Comparison of ENCODE assay signal across 15 mouse cellular contexts in genomic region chr11:107900470-107900869, GRCm38 (mm10). TPM values are rescaled to one million over a fixed set of nuclear protein-coding genes. Genes with fewer than 3 reads are reported as not detected.
DNase-seq lines count a peak whose midpoint lies in the region; ATAC-seq and TF ChIP-seq lines count a peak whose summit lies in the region.
"Had no signal": no experiment of that assay in that cellular context is flagged by ENCODE, and none has a peak within 500 bp of the region (broad histone marks: within the 10 kb centered on the region; RNA-seq: fewer than 3 reads in every experiment).

No protein-coding gene starts in this region.

- TF ChIP-seq CTCF in heart, adult 2 months (IDR thresholded peaks at IDR 0.05), result peak; percentile 20; the same call in 1 of the 2 replicates
- TF ChIP-seq CTCF in lung, postnatal 0 days (IDR thresholded peaks at IDR 0.05), result peak; percentile 31; the same call in 1 of the 2 replicates

- TF ChIP-seq EP300 in heart, adult 2 months (IDR thresholded peaks at IDR 0.05; ENCODE audit: insufficient read depth, low read depth, low read length), result no peak
- TF ChIP-seq EP300 in lung, postnatal 0 days (IDR thresholded peaks at IDR 0.05), result no peak

- no peak overlapping the region for H3K4me2 ChIP-seq in heart, embryonic 12.5 days
- H3K4me2 ChIP-seq in lung, postnatal 0 days (replicated peaks; ENCODE audit: low read depth, low read length), result no peak overlapping the region
- H3K4me2 ChIP-seq in embryonic facial prominence, embryonic 14.5 days (ENCODE audit: low read depth, low read length), result no peak overlapping the region
- H3K4me2 ChIP-seq: heart, embryonic 11.5 days; hindbrain, embryonic 14.5 days had no signal

- intact Hi-C loops in heart, adult 2 months (cut with DNase I), result loop anchor here (10.0 kb wide), 1 partner anchor 84 kb away; no protein-coding TSS in a partner anchor

- no peak overlapping the region for H3K9ac ChIP-seq in heart, adult 2 months (ENCODE audit: low read depth, low read length)
- no peak overlapping the region for H3K9ac ChIP-seq in heart, embryonic 12.5 days
- no peak overlapping the region for H3K9ac ChIP-seq in lung, postnatal 0 days (replicated peaks; ENCODE audit: low read depth)
- H3K9ac ChIP-seq in embryonic facial prominence, embryonic 14.5 days (ENCODE audit: low read depth, low read length), result no peak overlapping the region
- H3K9ac ChIP-seq: hindbrain, embryonic 14.5 days; liver, postnatal 0 days had no signal

- 51% methylated on average over 4 of the region's 4 CpGs for WGBS in heart, adult 2 months
- 44% methylated on average over 4 of the region's 4 CpGs for WGBS in heart, embryonic 12.5 days
- WGBS in lung, postnatal 0 days, result 38% methylated on average over 4 of the region's 4 CpGs
- WGBS in embryonic facial prominence, embryonic 14.5 days, result 39% methylated on average over 4 of the region's 4 CpGs

- no peaks in the 10 kb centered on the region for H3K9me3 ChIP-seq in heart, embryonic 12.5 days (replicated peaks)
- H3K9me3 ChIP-seq in lung, postnatal 0 days (ENCODE audit: low read length), result no peaks in the 10 kb centered on the region
- H3K9me3 ChIP-seq in embryonic facial prominence, embryonic 14.5 days (ENCODE audit: control insufficient read depth, low read length), result no peaks in the 10 kb centered on the region

- DNase-seq in heart, adult 2 months, result no peak
- DNase-seq in lung, postnatal 0 days (ENCODE audit: low spot score), result no peak
- no peak for DNase-seq in lung, adult 18-20 months
- DNase-seq in R1 (ENCODE audit: low read depth, low spot score), result peak; percentile 83
- DNase-seq in embryonic facial prominence, embryonic 14.5 days (ENCODE audit: low spot score), result peak; percentile 9
- no peak for DNase-seq in urinary bladder, postnatal 25 days (ENCODE audit: low spot score)
- no peak for DNase-seq in kidney, postnatal 14 days
- DNase-seq: cerebellum, postnatal 25 days; liver, postnatal 0 days had no signal

- no peaks in the 10 kb centered on the region for H3K4me1 ChIP-seq in heart, adult 2 months (ENCODE audit: control insufficient read depth, insufficient read depth, low read length)
- peaks cover 4% of the 10 kb centered on the region; the same call in 1 of the 2 replicates for H3K4me1 ChIP-seq in heart, embryonic 12.5 days (replicated peaks)
- H3K4me1 ChIP-seq in lung, postnatal 0 days (ENCODE audit: insufficient read depth, low read depth, low read length), result no peaks in the 10 kb centered on the region
- no peaks in the 10 kb centered on the region for H3K4me1 ChIP-seq in embryonic facial prominence, embryonic 14.5 days (ENCODE audit: control insufficient read depth, insufficient read depth, low read length)

- no peak for TF ChIP-seq POLR2A in heart, adult 2 months (IDR thresholded peaks at IDR 0.05; ENCODE audit: insufficient read depth, low read depth, low read length)

- no peak for ATAC-seq in heart, embryonic 12.5 days (ENCODE audit: insufficient number of reproducible peaks, low FRiP score)
- no peak for ATAC-seq in lung, postnatal 0 days
- no peak for ATAC-seq in embryonic facial prominence, embryonic 14.5 days (ENCODE audit: low read depth)
- ATAC-seq: activated CD4-positive, CD25-positive, alpha-beta regulatory T cell, adult 4 months; liver, postnatal 0 days had no signal

- no peak overlapping the region for H3K4me3 ChIP-seq in heart, adult 2 months
- H3K4me3 ChIP-seq in heart, embryonic 12.5 days, result no peak overlapping the region
- H3K4me3 ChIP-seq in lung, postnatal 0 days (ENCODE audit: low read depth, low read length), result no peak overlapping the region
- H3K4me3 ChIP-seq in embryonic facial prominence, embryonic 14.5 days (ENCODE audit: low read depth, low read length), result no peak overlapping the region

- no peaks in the 10 kb centered on the region for H3K36me3 ChIP-seq in heart, adult 2 months (ENCODE audit: control insufficient read depth, insufficient read depth, low read length)
- H3K36me3 ChIP-seq in heart, embryonic 12.5 days, result no peaks in the 10 kb centered on the region
- no peaks in the 10 kb centered on the region for H3K36me3 ChIP-seq in lung, postnatal 0 days (ENCODE audit: insufficient read depth, low read length)
- no peaks in the 10 kb centered on the region for H3K36me3 ChIP-seq in embryonic facial prominence, embryonic 14.5 days (ENCODE audit: control insufficient read depth, insufficient read depth, low read length)

- H3K27ac ChIP-seq in heart, adult 2 months, result no peak overlapping the region
- no peak overlapping the region for H3K27ac ChIP-seq in heart, embryonic 12.5 days (ENCODE audit: poor library complexity, severe bottlenecking)
- no peak overlapping the region for H3K27ac ChIP-seq in lung, postnatal 0 days (ENCODE audit: low read length)
- no peak overlapping the region for H3K27ac ChIP-seq in embryonic facial prominence, embryonic 14.5 days (replicated peaks; ENCODE audit: low read depth, low read length)
- H3K27ac ChIP-seq: hindbrain, embryonic 14.5 days had no signal

- H3K27me3 ChIP-seq in heart, adult 2 months (ENCODE audit: control insufficient read depth, insufficient read depth, low read length), result no peaks in the 10 kb centered on the region
- H3K27me3 ChIP-seq in heart, embryonic 12.5 days (replicated peaks), result no peaks in the 10 kb centered on the region
- no peaks in the 10 kb centered on the region for H3K27me3 ChIP-seq in lung, postnatal 0 days (replicated peaks; ENCODE audit: insufficient read depth, low read length)
- H3K27me3 ChIP-seq in embryonic facial prominence, embryonic 14.5 days (replicated peaks; ENCODE audit: control insufficient read depth, insufficient read depth, low read length), result no peaks in the 10 kb centered on the region

- H3K79me2 ChIP-seq in heart, adult 2 months (replicated peaks; ENCODE audit: control insufficient read depth, insufficient read depth, low read length), result no peaks in the 10 kb centered on the region

RNA-seq across cellular contexts. Expression of gene Cacng5, which starts 14.4 kb away (rescaled TPM):
- not detected for total RNA-seq in heart, adult 2 months (2021)
- 0.03 and 0.06 TPM in 2 replicates for polyA plus RNA-seq in heart, adult 2 months (2012; rRNA removed)
- polyA plus RNA-seq in heart, embryonic 12.5 days (2016; fragmentation: Nextera tagmentation; extraction: Ambion mirVana), result not detected in 2 replicates
- polyA plus RNA-seq in lung, postnatal 0 days (2015; fragmentation: Nextera tagmentation; extraction: Ambion mirVana), result not detected in 2 replicates
- polyA plus RNA-seq in embryonic facial prominence, embryonic 14.5 days (2014; fragmentation: Nextera tagmentation; extraction: Ambion mirVana), result 0.95 and 1.2 TPM in 2 replicates
- total RNA-seq: megakaryocyte-erythroid progenitor cell, adult 5-6 weeks had no signal
- polyA plus RNA-seq: activated CD4-positive, CD25-positive, alpha-beta regulatory T cell, adult 4 months; heart, embryonic 11.5 days; liver, postnatal 0 days; thymus, postnatal 0 days had no signal

Comparison
In these comparisons a context has a peak if more than half of its experiments do, and no peak if none do; other contexts are left out.
1. DNase-seq: peak in R1 (single experiment) and embryonic facial prominence, embryonic 14.5 days (single experiment); none in heart, adult 2 months (0 of 2), lung, postnatal 0 days (single experiment), lung, adult 18-20 months (0 of 2), urinary bladder, postnatal 25 days (single experiment) and kidney, postnatal 14 days (single experiment).